Mouse (Mus musculus) MEL (cell line): ENCODE data around the gene Sucnr1. TPM values are rescaled to one million over a fixed set of nuclear protein-coding genes. Genes with fewer than 3 reads are reported as not detected.

ENCODE experiments used
- DNase-seq: peaks from one replicate; pipeline ENCODE4 v3.0.0; 2011; ENCODE audit warnings: low read depth, low spot score
- H3K27ac ChIP-seq: 2 replicates; pipeline ENCODE4 v1.5.1; 2012; ENCODE audit warnings: low read depth, mild to moderate bottlenecking, control low read depth, low read length, moderate library complexity; ENCODE audit not compliant: control insufficient read depth
- H3K27me3 ChIP-seq, 2 experiments: fragments of 150-350 bp in 1 of 2; sonication (generic) in 1 of 2; 2 replicates each; pipeline ENCODE4 v1.6.1; 2012; ENCODE audit warnings: low read length in 2 of 2, mild to moderate bottlenecking in 2 of 2, improper control_type of control experiment in 1 of 2, moderate library complexity in 1 of 2; ENCODE audit not compliant: insufficient read depth in 2 of 2, control insufficient read depth in 1 of 2
- H3K36me3 ChIP-seq, 2 experiments: 2 replicates each; pipeline ENCODE4 v1.6.1; 2012 to 2014; ENCODE audit warnings: low read length in 2 of 2, improper control_type of control experiment in 1 of 2, inconsistent platforms in 1 of 2, mild to moderate bottlenecking in 1 of 2; ENCODE audit not compliant: insufficient read depth in 2 of 2, control insufficient read depth in 1 of 2
- H3K4me1 ChIP-seq, 2 experiments: fragments of 150-350 bp in 1 of 2; sonication (generic) in 1 of 2; 2 replicates each; pipeline ENCODE4 v1.6.1; 2012; ENCODE audit warnings: low read length in 2 of 2, improper control_type of control experiment in 1 of 2, mild to moderate bottlenecking in 1 of 2; ENCODE audit not compliant: insufficient read depth in 2 of 2, control insufficient read depth in 1 of 2
- H3K4me3 ChIP-seq, 2 experiments: fragments of 150-350 bp in 1 of 2; sonication (generic) in 1 of 2; 2 replicates each; pipeline ENCODE4 v1.5.1; 2012; ENCODE audit warnings: low read depth in 2 of 2, low read length in 2 of 2, mild to moderate bottlenecking in 2 of 2, moderate library complexity in 2 of 2, control low read depth in 1 of 2, improper control_type of control experiment in 1 of 2; ENCODE audit not compliant: control insufficient read depth in 1 of 2, insufficient read depth in 1 of 2
- H3K79me2 ChIP-seq: 2 replicates; pipeline ENCODE4 v1.6.1; 2012; ENCODE audit warnings: mild to moderate bottlenecking, low read length, moderate library complexity; ENCODE audit not compliant: control insufficient read depth, poor library complexity, insufficient read depth
- H3K9ac ChIP-seq: 2 replicates; pipeline ENCODE4 v1.6.1; 2012; ENCODE audit warnings: low read depth, mild to moderate bottlenecking, control low read depth, low read length, moderate library complexity; ENCODE audit not compliant: control insufficient read depth, poor library complexity, severe bottlenecking
- H3K9me3 ChIP-seq: fragments of 150-350 bp; sonication (generic); replicated peaks from 2 replicates; pipeline ENCODE4 v1.6.1; 2012; ENCODE audit warnings: mild to moderate bottlenecking, low read length, improper control_type of control experiment, moderate library complexity; ENCODE audit not compliant: insufficient read depth
- CHD1 ChIP-seq: IDR thresholded peaks from 2 replicates; pipeline ENCODE4 v1.6.1; 2012; ENCODE audit warnings: low read depth, mild to moderate bottlenecking, inconsistent platforms, low read length, improper control_type of control experiment
- CHD2 ChIP-seq: IDR thresholded peaks from 2 replicates; pipeline ENCODE4 v1.6.1; 2011; ENCODE audit warnings: low read length, improper control_type of control experiment
- E2F4 ChIP-seq: IDR thresholded peaks from 2 replicates; pipeline ENCODE4 v1.6.1; 2011; ENCODE audit warnings: low read depth, low read length, improper control_type of control experiment, borderline replicate concordance
- EP300 ChIP-seq, 2 experiments: IDR thresholded peaks; 2 replicates each; pipeline ENCODE4 v1.6.1; 2011; ENCODE audit warnings: improper control_type of control experiment in 2 of 2, low read length in 2 of 2, low read depth in 1 of 2, mild to moderate bottlenecking in 1 of 2
- GATA1 ChIP-seq: IDR thresholded peaks from 2 replicates; pipeline ENCODE4 v1.6.1; 2011; ENCODE audit warnings: low read depth, low read length, improper control_type of control experiment
- HCFC1 ChIP-seq: IDR thresholded peaks from 2 replicates; pipeline ENCODE4 v1.6.1; 2012; ENCODE audit warnings: low read depth, mild to moderate bottlenecking, inconsistent platforms, low read length, improper control_type of control experiment, moderate library complexity
- JUND ChIP-seq: IDR thresholded peaks from 2 replicates; pipeline ENCODE4 v1.6.1; 2011; ENCODE audit warnings: low read depth, mild to moderate bottlenecking, improper control_type of control experiment, low read length
- KAT2A ChIP-seq: conservative IDR thresholded peaks from 2 replicates; pipeline ENCODE4 v1.6.1; 2012; ENCODE audit warnings: low read depth, low read length, improper control_type of control experiment, inconsistent platforms
- MAX ChIP-seq: IDR thresholded peaks from 2 replicates; pipeline ENCODE4 v1.6.1; 2011; ENCODE audit warnings: low read length, improper control_type of control experiment
- MXI1 ChIP-seq: IDR thresholded peaks from 2 replicates; pipeline ENCODE4 v1.6.1; 2011; ENCODE audit warnings: mild to moderate bottlenecking, low read depth, low read length, improper control_type of control experiment
- MYB ChIP-seq: IDR thresholded peaks from 2 replicates; pipeline ENCODE4 v1.6.1; 2011; ENCODE audit warnings: mild to moderate bottlenecking, low read depth, low read length, improper control_type of control experiment
- NELFE ChIP-seq: IDR thresholded peaks from 2 replicates; pipeline ENCODE4 v1.6.1; 2011; ENCODE audit warnings: low read depth, low read length, improper control_type of control experiment
- NRF1 ChIP-seq: IDR thresholded peaks from 2 replicates; pipeline ENCODE4 v1.6.1; 2014; ENCODE audit warnings: low read depth, mild to moderate bottlenecking, inconsistent platforms, low read length, improper control_type of control experiment, moderate library complexity; ENCODE audit not compliant: poor library complexity, insufficient read depth, severe bottlenecking
- SIN3A ChIP-seq: IDR thresholded peaks from 2 replicates; pipeline ENCODE4 v1.6.1; 2012; ENCODE audit warnings: low read length, improper control_type of control experiment, inconsistent platforms
- UBTF ChIP-seq: IDR thresholded peaks from 2 replicates; pipeline ENCODE4 v1.6.1; 2012; ENCODE audit warnings: low read depth, mild to moderate bottlenecking, inconsistent platforms, low read length, improper control_type of control experiment, moderate library complexity, borderline replicate concordance; ENCODE audit not compliant: insufficient read depth
- USF1 ChIP-seq: IDR thresholded peaks from 2 replicates; pipeline ENCODE4 v1.6.1; 2014; ENCODE audit warnings: low read depth, mild to moderate bottlenecking, inconsistent platforms, low read length, improper control_type of control experiment, moderate library complexity
- USF2 ChIP-seq, 2 experiments: IDR thresholded peaks; 2 replicates each; pipeline ENCODE4 v1.6.1; 2011 to 2012; ENCODE audit warnings: improper control_type of control experiment in 2 of 2, low read length in 2 of 2, borderline replicate concordance in 1 of 2, inconsistent platforms in 1 of 2, low read depth in 1 of 2, mild to moderate bottlenecking in 1 of 2; ENCODE audit not compliant: insufficient read depth in 1 of 2
- ZC3H11A ChIP-seq: IDR thresholded peaks from 2 replicates; pipeline ENCODE4 v1.6.1; 2012; ENCODE audit warnings: low read depth, mild to moderate bottlenecking, inconsistent platforms, low read length, improper control_type of control experiment
- ZMIZ1 ChIP-seq: IDR thresholded peaks from 2 replicates; pipeline ENCODE4 v1.6.1; 2012; ENCODE audit warnings: low read depth, mild to moderate bottlenecking, inconsistent platforms, low read length, improper control_type of control experiment, moderate library complexity
- ZNF384 ChIP-seq: IDR thresholded peaks from 2 replicates; pipeline ENCODE4 v1.6.1; 2012; ENCODE audit warnings: low read depth, mild to moderate bottlenecking, inconsistent platforms, low read length, improper control_type of control experiment
- polyA plus RNA-seq, 2 experiments: library from polyadenylated mRNA; stranded (reverse) in 1 of 2; unstranded in 1 of 2; fragments of >175 nt in 1 of 2; fragments of >200 nt in 1 of 2; gene quantifications; 2 replicates each; pipeline versions ENCODE4 v1.2.1 to v1.2.4; 2012; ENCODE audit warnings: low replicate concordance in 2 of 2, low read depth in 1 of 2; ENCODE audit not compliant: insufficient read length in 2 of 2, insufficient read depth in 1 of 2, missing spikeins in 1 of 2
- total RNA-seq: library from RNA; depleted of rRNA; stranded (reverse); fragments of 300-350 nt; gene quantifications from 2 replicates; pipeline ENCODE4 v1.2.3, GENCODE M21; 2012; rRNA removed

The Sucnr1 gene
- total RNA-seq (not detected in 2 replicates), polyA plus RNA-seq (not detected)

GRCm38 (mm10) chr3:60081648-60082047 lies at the start of gene Sucnr1:
Gene Sucnr1 (plus strand): TSS chr3:60081869.
- Histone ChIP-seq H3K79me2 (no peaks in the 10 kb centered on the region), H3K9ac (no peak within 1 kb of the TSS), H3K4me1 (peaks cover 0 to 4% of the 10 kb centered on the region in 2 experiments; a peak in 1 of 4 replicates), H3K9me3 (no peaks in the 10 kb centered on the region), H3K36me3 (peaks cover 0 to 11% of the 10 kb centered on the region in 2 experiments; a peak in 2 of 4 replicates), H3K4me3 (no peak within 1 kb of the TSS), H3K27ac (no peak within 1 kb of the TSS), H3K27me3 (no peaks in the 10 kb centered on the region)
- TF ChIP-seq CHD2 (no peak), SIN3A (no peak), ZNF384 (no peak), JUND (no peak), USF1 (no peak), GATA1 (no peak), MXI1 (no peak)
- DNase-seq, result no peak

DNA sequence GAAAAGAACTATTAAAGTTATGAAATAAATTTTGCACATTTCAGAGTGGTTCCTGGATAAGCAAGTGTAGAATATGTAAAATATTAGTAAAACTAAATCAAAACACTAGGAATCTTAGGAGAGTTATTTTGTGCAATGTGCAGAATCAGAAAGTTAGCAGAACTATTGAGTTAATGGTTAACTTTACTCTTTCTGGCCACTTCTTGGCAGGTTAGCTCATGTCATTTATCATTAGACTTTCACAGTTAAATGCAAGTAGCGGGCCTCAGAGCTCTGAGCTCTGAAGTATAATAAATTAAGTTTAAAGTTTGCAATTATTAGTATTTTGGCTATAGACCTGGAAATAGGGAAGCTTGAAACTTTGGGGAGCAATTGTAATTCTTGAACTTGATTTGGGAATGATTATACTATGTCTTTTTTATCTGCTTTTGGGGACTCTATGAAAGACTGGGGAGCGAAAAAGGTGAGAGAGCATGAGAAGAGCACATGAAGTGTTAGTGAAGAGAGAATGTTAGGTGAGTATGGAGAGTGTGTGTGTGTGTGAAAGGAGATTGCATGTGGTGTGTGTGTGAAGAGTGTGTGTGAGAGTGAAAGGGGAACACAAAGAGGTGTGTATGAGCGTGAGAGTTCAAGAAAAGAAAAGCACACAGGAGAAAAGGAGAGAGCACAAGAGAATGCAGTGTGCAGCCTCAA lies 35.3 kb upstream of the Sucnr1 start:
- TF ChIP-seq KAT2A (no peak), UBTF (no peak), NRF1 (no peak), MYB (no peak), CHD1 (no peak), ZC3H11A (no peak), ZNF384 (no peak), E2F4 (no peak), EP300 (IDR thresholded peaks at IDR 0.05; ENCODE audit: low read depth in 1 of 2, low read length in 2 of 2) (no peak), HCFC1 (no peak), USF2 (IDR thresholded peaks at IDR 0.05; ENCODE audit: borderline replicate concordance in 1 of 2, insufficient read depth in 1 of 2, low read depth in 1 of 2, low read length in 2 of 2) (no peak), CHD2 (no peak), ZMIZ1 (no peak), MAX (no peak), NELFE (no peak)
- DNase-seq, result no peak
- Histone ChIP-seq H3K27me3 (peaks cover 0 to 4% of the 10 kb centered on the region in 2 experiments; a peak in 2 of 4 replicates), H3K9ac (no peak overlapping the region), H3K79me2 (no peaks in the 10 kb centered on the region), H3K4me3 (no peak overlapping the region), H3K9me3 (no peaks in the 10 kb centered on the region), H3K36me3 (no peaks in the 10 kb centered on the region), H3K27ac (no peak overlapping the region), H3K4me1 (no peaks in the 10 kb centered on the region)
